Mouse (Mus musculus) testis, postnatal 10 days (tissue): ENCODE measurements around the gene Smad3.

ENCODE experiments used
- DNase-seq: peaks from one replicate; pipeline ENCODE4 v3.0.0; 2021; ENCODE audit warnings: low spot score

Gene Smad3

DNA sequence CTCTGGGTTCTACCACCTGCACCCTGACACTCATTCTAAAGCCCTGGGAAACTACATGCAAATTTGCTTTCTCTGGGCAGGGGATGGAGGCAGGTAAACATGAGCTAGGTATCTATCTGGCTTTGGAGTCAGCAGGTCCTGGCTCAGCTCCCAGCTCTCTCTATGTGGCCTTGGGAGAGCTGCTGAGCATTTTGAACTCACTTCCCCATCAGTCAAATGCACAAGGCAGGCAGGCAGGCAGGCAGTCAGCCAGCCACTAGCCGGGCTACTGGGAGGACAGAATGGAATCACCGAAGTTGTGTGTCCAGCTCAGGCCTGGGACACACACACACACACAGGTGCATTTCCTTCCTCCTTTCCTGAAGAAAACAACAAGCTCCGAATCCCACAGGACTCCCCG lies 58.6 kb downstream of the Smad3 start:
- no peak for DNase-seq

DNA sequence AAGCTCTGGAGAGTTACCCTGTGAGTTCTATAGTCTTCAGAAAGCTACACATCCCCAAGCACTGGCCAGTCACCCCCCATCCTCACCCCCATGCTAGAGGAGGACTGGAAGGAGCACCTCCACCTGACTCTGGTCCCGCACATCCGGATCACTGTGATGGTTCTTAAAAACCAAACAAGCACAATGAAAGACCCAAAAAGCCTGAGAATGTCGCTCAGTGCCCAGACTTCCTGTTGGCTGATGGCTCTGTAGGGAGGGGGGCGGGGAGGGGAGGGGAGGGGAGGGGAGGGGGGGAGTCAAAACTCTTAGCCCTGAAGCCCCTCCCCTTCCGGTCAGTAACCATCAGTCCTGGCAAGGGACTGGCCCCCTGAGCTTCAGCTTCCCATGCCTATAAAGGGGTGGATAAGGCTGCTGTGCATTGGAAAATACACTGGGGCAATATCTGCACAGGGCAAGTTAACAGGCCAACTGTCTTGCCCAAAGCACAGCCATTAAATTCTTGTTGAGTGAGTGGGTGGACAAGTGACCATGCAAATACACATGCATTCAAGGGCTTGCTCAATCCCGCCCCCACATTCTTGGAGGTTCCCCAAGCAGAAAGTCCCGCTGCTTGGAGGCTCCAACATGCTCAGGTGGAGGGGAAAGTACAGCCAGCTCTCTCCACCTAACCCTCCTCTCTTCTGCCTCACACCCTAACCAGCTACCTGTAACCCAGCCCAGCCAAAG lies 59.3 kb downstream of the Smad3 start:
- no peak for DNase-seq

DNA sequence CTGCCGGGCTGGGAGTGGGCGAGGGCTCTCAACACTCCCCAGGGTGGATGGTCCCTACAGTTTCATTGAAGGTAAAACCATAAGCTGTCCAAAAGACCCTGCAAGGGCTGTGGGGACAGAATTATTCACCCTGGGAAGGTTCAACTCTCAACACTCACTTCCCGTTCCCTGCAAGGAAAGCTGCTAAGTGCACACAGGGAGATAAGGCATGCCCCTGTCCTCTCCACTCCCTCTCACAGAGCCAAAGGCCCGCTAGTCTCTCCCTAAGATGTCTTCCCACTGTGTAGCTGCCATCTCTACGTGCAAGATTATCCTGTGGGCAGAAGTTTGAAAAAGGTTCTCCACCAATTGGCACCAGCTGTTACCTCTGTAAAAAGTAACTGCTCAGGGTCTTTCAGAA lies 60.2 kb downstream of the Smad3 start:
- no peak for DNase-seq

DNA sequence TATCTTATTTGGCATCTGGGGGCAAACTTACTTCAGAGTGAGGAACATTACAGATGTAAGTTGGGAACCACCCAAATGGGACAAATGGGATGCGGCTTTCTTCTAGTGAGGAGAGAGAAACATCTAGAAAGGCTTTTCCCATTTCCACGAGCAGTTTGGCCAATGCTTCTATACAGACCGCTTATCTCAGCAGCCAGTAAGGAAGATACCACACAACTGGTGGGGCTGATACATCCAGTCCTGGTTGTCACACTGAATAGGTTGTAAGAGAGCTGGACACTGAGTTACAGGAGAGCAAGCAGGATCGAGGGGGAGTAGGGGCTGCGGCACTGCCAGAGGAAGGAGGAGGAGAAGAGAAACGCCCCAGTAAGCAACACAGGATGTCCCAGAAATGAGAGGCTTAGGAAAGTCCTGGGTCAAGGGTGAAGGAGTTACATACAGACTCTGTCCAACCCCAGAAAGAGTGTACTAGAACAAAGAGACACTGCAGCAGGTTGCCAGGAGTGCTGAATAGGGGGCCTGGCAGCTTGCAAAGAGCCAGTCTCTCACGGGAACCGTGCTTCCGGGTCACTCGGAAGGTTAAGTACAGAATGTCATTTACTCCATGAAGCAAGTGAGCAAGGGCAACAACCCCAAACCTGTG lies 61.2 kb downstream of the Smad3 start:
- no peak for DNase-seq

DNA sequence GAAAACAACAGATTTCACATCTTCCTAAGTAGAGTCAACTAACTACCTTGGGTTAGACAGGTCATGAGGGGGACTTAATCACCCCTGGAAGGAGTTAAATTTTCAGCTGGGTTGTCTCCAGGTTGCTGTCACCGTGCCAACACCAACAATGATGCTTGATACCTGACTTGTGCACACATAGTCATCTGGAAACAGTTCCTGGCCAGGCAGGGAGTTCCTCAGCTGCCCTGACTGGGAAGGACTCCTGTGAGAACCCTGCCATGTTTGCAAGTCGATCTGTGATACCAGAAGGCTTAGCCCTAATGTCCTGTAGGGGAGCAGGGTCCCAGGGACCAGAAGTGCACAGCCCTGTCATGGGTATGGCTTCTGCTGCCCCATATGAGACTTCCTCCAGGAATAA lies 65.8 kb downstream of the Smad3 start:
- no peak for DNase-seq

DNA sequence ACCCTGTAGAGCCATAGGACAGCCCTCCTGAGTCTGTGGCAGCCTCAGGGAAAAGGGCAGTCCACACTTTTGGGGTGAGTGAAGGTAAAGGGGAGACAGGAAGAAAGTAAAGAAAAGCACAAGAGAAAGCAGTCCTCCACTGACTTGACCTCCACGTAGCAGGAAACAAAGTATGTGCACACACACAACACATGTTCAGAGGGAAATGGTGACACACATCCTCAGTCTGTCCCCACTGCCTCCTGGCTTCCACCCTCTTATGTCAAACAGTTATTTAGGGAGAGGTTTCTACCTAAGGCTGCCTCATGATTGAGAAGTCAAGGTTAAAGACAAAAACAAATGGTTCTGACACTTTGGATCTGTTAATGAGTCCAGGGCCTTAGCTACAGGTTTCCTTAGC lies 67.3 kb downstream of the Smad3 start:
- no peak for DNase-seq

DNA sequence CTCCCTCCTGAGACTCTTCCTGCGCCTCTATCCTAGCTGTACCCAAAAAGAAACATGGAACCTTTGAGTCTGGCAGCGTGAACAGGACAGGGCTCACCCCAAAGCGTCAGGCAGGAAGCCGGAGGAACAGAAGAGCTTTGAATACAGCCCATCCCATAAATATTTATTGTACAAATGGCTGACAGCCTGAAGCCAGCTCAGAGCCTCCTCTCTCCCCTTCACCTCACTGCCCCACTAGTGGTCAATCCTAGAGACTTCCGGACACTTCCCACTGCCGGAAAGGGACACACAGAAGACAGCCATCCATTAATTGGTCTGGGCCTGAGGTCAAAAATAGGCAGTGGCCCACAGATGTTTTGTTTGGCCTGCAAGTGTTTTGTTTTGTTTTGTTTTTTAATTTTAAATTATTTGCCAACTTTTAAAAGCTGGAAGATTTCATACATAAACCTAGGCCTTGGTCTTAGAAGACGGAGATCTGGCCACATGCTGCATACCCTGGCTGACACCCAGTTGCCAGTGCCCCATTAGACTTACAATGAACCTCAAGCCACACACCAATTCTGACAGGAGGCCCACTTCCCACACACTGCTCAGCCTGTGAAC lies 70.3 kb downstream of the Smad3 start:
- DNase-seq: no peak

DNA sequence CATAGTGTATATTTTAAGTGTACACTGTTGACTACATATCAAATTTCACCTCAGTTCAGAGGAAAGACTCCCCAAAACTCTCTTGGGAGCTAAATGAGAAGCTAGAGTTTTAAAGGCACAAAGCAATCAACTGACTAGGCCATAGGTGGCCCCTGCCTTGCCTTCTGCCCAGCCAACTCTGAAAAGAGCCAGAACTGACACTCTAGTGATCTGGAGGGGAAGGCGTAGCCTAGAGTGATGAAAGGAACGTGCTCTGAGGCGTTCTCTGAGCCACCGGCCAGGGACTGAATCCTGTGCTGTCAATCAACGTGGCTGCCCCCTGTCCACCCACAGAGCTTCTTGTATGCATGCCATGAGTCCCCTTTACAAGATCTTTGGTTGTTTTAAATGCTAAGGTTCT lies 72.4 kb downstream of the Smad3 start:
- DNase-seq: no peak

DNA sequence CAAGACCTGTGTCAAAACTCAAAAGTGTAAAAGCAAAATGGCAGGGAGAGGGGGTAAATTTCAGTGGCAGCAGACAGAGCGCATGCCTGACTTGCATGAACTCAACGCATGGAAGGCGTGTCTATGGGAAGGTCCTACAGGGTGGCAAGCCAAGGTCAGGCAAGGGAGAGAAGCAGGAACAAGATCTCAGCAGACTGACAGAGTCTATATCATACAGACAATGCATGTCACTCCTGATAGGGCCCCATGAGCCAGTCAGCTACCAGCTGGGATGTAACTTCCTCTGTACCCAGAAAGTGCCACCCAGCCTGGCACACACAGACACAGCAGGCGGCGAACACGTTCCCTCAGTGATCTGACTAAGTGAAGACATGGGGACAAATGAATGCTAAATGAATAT lies 73.5 kb downstream of the Smad3 start:
- DNase-seq: no peak

DNA sequence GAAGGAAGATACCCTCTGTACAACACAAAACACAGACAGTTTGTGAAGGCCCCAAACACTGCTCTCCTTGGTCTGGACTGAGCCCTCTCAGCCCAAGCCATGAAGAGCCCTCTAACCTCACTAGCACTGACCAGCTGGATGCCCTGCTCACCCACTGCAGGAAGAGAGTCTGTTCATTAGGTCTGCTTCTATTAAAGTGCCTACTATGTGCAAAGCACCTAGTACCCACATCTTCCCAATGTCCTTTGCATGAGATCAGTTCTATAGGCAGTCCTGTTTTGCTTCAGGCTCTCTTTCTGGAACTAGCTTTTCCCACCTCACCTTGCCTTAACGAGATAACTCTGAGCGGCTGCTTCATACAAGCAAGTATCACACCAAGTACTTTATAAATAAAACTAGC lies 74.9 kb downstream of the Smad3 start:
- DNase-seq: no peak

DNA sequence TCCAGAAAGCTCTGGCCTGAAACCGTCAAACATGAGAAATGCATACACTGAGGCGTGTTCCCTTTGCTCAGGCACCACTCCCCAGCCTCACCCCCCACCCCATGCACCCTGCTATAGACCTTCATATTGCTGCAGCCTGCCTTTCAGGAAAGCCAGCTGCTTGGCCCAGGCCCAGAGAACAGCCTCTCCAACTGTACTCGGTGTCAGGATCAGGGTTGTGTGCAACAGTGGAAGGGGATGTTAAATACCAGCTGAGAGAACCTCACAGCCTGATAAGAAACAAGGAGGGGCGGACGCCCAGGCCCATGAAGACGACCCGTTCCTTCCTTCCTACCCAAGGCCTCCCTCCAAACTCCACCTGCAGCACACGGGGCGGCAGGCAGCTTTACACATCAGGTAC lies 75.5 kb downstream of the Smad3 start:
- no peak for DNase-seq

DNA sequence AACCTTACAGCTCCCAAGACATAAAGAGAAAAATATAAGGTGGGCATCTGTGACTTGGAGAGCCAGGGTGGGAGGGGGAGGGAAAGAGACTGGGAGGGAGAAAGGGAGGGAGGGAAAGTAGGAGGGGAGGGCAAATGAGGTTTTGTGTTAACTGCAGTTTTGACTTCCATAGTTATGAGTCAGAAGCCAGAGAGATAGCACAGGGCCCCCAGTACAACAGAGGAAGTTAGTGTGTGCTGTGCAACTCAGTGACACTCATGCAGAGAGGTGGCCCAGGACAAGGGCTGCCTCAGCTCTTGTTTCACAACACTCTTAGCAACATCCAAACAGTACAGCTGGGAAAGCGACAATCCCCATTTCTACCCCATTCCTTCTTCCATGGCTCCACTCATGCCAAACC lies 79.7 kb downstream of the Smad3 start:
- no peak for DNase-seq

DNA sequence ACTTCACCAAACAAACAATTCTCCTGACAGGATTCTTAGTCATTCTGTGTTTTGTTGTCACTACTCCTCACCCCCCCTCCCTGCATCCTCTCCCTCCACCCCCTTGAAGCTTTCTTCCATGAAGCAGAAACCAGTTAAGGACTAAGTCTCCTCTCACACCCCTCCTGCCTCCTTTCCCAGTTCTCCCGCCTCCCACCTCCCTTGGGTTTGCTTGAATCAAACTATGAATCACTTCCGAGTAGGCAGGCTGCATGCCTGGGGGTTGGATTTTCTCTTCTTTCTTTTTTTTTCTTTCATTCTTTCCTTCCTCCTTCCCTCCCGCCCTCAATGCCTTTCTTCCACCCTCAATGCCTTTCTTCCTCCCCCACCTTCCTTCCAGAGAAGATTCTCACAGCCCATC lies 80.2 kb downstream of the Smad3 start:
- DNase-seq: no peak

DNA sequence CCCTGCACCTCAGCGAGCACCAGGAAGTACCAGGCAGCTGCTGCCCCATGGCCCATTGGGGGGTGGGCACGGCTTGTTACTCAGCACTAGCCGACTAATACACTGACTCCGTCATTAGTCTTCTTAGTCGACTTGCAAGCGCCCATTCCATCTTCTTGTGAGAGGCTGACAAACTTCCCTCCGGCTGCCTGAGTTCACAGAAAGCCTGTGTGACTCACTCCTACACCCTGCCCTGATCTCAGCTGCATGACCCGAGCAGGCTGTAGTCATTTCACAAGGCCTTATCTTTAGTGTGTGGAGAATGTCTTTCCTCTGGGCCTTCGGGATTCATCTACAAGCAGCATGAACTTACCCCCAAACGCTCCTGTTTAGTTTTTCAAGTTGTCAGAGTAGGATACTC lies 83.2 kb downstream of the Smad3 start:
- no peak for DNase-seq

DNA sequence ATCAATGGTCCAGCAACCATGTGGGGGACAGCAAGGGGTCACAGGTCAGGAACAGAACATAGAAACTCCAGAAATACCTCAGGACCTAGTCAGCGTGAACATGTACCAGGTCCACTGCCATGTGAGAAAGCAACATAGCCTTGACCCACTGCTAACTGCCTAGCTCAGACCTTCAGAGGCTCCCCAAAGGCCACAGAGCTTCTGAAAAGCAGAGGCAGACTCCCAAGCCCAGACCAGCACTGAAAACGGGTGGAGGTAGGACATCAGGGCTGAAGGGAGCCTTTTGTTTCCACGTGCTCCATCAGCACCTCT lies 84.3 kb downstream of the Smad3 start:
- no peak for DNase-seq

DNA sequence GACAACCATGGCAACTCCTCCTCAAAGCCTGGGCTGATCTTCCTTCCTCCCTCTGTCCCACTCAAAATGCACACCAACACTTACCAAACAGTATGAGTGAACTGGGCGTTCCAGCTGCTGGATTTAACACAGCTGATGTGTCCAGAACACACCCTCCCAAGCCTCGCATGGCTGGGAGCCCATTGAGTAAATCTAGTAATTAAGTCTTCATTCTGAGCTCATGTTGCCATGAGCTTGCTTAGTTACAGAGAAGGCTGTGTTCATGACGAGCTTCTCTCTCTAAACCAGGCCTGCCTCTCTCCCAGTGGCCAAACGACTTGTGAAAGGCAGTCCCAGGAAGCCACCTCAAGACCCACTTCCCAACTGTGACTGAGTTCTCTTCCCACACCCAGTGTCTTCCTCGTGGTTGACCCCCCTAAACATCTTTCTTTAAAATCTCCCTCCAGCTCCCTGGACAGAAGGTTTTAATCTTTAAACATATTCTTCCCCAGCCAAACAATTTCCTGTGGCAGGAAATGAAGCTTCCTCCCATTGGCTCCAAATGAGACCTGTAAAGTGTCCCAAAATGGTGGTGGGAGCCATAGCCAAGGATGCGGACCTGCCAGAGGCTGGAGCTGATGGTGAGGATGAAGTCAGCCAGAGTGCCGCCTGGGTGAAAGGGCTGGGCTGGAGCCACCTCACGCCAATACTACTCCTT lies 84.8 kb downstream of the Smad3 start:
- DNase-seq: no peak

DNA sequence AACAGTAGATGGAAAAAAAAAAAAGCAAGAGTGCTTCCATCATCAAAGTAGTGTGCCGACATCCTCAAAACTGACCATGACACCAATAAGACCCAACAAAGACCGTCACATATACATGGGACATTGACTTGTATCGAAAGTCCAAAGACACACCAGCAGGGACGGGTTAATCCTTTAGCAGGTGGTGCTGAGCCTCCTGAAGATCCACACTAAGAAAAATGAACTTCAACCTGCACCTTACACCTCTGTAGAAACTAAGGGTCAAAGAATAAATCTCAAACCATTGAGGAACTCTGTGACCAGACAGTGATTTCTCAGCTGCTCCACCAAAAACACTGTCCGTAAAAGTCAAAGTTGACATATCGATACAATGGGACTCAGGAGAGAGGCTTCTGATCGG lies 88.0 kb downstream of the Smad3 start:
- DNase-seq: no peak

DNA sequence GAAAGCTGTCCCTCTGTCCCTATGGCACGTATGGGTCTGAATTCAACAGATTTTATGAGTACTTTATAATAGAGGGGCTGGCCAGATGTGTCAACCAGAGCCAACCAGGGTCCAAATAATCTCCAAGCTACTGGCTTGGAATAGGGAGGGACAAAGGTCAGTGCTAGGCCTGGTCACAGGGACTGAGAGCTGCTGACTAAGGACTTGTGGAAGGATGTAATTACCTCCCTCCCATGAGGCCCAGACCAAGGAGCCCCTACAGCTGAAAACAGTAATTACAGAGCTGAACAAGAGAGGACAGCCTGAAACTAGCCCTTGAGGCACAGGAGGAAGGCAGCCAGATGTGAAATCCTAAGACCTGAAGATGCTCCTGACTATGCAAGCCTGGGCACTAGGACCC lies 89.2 kb downstream of the Smad3 start:
- no peak for DNase-seq

DNA sequence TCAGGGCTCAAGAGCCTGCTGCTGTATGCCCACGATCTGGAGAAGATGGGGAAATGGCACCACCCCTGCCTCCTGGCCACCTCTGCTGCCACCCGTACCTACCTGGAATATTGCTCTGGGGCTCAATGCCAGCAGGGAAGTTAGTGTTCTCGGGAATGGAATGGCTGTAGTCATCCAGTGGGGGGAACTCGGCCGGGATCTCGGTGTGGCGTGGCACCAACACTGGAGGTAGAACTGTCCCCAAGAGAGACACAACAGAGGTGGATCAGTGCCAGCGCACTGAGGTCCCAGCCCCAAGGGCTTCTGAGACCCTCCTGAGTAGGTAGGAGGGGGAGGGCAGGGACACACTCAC lies 90.4 kb downstream of the Smad3 start:
- peak; percentile 62 for DNase-seq

DNA sequence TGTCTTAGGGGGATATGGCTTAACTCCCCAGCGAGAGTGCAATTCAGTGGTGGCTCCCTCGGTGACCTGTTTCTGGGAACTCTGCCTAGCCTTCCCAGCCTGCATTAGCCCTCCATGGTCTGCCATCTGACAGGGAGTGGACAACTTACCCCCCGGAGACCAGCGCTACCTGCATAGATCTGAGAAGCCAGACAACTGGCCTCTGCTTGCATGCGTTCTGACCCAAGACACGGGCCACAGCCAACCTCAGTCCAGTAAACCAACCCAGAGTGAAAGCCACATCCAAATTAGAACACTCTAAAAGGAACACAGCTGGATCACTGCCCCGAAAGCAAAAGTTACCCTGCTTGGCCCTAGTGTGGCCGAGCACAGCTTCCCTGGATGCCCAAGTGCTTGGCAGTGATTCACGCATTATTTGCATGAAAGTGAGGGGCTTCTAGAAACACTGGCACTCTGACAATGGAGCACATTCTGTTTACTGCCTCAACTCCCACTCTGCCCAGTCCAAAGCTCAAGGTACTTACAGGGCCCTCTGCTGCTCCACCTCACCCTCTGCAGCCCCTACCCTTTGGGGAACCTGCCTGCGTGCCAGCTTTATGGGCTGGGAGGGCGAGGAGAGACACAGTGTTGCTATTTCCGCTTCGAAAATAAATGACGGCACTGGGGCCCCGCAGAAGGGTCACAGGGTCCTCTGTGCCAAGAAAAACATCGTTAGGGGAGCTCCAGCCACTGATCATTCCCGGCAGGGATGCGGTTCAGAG lies 91.0 kb downstream of the Smad3 start:
- DNase-seq: peak; percentile 69

DNA sequence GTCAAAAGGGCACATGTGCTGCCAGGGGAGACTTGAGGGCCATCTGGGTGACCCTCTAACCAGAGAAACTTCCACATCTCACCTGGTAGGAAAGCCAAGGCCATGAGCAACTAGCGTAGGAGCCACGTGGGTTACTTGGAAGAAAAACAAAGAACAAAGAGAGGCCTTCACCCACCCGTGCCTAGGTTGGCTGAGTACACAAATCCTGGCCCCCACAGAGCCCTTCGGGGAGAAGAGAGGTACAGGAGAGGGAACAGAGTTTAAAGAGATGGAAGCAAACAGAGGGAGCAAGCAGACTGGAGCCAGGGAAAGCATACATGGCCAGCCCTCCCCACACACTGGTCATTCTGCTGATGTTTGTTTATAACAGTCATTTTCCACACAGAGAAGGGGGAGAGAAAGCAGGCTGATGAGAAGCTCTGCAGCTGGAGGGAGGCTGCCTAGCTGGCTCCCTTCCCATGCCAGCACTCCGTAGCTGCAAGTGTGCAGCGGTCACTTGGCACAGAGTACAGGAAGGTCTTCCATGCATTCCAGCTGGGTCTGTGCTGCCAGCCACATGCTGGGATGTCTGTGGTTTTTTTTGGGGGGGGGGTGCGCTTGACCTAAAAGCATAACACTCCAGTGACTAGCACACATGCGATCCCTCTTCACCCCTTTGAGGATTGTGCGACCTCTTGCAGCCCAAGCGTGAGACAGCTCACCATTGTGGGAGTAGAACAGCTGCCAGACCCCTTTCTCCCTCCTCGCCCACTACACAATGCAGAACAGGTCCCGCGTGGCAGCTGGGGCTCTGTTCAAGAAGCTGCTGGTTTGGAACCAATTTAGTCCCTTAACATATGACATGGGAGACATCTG lies 92.8 kb downstream of the Smad3 start:
- DNase-seq: no peak

DNA sequence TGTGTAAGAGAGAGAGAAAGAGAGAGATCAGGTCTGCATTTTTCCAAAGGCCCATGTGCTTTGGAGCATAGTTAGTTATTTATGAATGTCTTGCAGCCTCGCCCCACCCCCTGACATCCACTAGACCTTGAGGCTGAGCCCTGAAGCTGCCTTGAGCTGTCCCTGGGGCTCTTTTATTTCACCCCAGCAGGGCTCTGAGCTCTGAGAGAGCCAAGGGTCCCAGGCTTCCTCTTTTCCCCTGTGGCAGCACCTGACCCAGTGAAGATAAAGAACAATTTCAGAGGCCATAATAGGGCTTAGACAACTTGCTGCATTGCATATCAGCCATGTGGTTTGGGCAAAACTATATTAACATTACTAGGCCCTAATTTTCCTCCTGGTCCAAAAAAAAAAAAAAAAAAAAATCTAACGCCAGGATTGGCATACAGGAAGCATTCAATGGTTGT lies 93.5 kb downstream of the Smad3 start:
- no peak for DNase-seq
